Mouse (Mus musculus) heart, adult 11 months (tissue): ENCODE results near the gene Prmt8.
A peak's percentile ranks its signal among the peaks of the same experiment; 100 is the strongest.

Experiments used
- DNase-seq: peaks from one replicate; pipeline ENCODE4 v3.0.0; 2022

Gene Prmt8

GRCm38 (mm10) chr6:127769275-127770156 is at the start of gene Prmt8:
Gene Prmt8 (minus strand): TSS chr6:127769472.
- no peak for DNase-seq

GRCm38 (mm10) chr6:127803046-127803729 is 33.9 kb upstream of the Prmt8 start:
- no peak for DNase-seq

DNA sequence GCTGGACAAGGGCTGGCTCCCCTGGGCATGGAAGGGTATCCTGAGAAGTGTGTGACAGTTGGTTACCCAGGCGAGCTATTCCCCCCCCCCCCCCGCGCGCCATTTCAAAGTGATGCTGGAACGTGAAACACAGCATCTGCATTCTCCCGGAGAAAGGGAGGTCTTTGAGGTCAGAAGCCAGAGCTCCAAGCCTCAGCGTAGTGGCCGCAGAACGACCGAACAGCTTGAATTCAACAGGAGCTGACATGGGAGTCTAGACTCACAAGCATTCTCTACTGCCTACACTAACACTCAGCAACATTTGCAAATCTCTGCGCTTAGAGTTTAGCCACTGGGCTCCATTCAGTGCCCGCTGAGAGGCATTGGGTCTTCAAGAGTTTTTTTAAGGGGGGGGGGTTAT is 32.9 kb upstream of the Prmt8 start:
- no peak for DNase-seq

DNA sequence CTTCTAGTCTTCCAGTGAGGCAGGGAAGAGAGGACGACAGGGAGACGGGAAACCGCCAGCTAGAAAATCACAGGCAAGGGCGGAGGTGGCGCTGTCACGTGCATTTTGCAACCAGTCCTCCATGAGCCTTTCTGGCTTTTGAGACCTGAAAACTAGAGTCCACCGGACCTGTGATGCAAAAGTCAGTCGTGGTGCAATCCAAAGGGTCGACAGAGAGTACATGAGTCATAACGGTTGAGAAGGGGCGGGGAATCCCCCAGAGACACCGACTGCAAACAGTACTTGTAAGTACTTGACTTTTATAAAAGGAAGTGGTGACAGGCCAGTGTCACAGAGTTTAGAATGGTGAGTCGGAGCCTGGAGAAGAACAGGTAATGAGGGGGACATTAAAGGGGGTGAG is 20.8 kb upstream of the Prmt8 start:
- no peak for DNase-seq

DNA sequence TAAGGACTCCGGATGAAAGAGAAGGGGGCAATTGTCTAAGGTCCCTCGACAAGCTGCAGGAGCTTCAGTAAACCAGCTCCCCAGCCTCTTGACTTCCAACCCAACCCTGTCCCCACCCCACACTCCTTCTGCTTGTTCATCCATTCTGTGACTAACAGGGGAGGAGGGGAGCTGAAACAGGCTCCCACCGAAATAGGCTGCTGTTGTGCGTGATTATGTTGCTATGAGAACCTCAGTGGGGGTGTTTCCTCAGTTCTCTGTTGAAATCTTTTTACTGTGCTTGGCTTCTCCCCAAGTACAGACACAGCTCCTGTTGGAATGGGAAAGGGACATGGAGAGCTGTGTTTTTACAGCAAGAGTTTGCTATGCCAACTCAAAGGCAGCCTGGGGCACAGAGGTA is 1.5 kb upstream of the Prmt8 start:
- DNase-seq, result no peak

DNA sequence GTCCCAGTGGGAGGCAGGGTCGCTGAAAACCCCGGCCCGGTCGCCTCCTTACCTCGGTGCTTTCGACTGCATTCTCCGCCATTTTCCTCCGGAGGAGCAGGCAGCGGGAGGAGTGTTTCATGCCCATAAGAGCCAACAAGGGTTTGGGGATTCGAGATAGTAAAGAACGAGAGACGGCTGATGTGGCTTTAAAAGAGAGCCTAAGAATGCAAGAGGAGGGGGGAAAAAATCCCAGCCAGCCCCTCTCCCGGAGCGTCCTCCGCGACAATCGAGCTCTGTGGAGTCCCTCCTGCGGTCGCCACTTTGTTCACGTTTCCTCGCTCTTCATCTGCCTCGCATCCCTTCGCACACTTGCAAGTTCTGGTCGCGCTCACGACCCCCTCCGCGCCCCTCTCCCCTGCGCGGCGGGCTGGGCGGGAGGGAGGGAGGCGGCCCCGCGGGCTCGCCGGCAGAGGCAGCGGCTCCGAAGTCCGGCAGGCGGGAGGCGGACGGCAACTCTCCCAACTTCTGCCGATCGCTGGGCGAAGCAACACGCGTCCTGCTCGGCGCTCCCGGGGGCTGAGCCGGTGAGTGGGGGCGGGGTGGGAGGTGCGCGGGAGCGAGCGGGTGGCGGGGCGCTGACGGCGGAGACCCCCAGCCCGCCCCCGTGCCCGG is 524 bp downstream of the Prmt8 start:
- no peak for DNase-seq

- peak; percentile 89 for DNase-seq
These were observed 1.4 kb downstream of the Prmt8 start for GRCm38 (mm10) chr6:127767706-127768493.

DNA sequence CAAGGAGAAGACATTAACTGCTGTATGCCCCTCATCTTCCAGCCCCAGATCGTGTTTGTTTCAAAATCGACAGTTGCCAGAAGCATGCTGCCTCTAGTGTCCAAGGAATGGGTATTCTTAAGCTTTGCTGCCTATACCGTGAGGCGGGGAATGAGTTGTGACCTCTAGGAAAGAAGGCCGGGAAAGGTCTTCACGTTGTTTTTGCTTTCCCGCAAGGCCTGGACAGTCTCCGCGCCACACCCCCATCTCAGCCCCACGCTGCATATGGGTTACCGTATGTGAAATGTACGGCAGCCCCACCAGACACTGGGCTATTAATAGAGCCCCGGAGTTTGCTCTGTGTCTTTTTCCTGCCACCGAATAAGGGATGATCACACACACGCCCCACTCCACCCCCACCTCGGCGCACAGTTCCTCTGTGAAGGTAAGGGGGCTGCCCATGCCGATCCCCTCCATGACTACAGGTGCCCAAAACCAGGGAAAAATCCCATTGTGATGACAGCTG is 2.0 kb downstream of the Prmt8 start:
- DNase-seq, result no peak

DNA sequence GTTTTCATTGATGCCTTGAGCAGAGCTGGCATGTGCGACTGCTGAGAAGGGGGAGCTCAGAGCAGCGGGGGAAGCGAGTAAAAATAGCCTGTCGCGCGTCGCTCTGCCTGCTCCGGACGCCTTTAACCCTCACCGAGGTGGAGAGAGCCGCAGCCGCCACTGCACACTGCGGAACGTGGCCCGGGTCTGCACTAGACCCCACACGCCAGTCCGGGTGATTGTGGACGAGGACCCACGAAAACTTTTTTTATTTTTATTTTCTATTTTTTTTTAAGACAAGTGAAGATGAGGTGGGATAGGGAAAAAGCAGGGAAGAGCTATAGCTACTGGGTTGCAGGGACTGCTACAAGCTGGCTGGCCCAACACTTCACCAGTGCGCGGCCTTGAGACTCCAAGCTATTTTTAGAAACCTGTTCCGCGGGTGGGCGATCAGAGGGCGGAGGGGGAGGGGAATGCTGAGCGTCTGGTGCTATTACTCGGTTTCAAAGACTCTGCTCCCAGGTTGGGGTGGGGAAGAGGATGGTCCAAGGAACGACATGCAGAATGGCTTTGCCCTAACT is 2.6 kb downstream of the Prmt8 start:
- no peak for DNase-seq

DNA sequence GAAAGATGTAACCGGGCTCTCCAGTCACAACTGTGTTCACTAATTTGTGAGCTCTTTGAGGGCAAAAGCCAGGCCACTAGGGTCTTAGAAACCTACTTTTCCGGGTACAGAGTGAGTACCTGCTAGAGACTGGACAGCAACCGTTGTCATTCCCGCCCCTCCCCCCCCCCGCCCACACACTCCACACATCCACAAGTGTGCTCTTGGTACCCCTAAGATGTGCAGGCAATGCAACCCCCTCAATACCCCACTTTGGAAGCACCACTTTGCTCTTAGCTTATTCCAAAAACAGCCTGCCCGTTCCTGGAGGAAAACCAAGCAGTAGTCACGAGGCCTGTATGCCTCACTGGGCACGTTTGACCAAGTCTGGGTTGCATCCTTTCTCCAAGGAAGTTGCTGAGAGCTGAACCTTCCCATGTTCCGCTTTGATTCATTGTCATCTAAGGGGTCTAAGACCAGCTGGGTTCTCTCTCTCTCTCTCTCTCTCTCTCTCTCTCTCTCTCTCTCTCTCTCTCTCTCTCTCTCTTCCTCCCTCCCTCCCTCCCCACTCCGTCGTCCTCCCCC is 3.1 kb downstream of the Prmt8 start:
- DNase-seq, result no peak

DNA sequence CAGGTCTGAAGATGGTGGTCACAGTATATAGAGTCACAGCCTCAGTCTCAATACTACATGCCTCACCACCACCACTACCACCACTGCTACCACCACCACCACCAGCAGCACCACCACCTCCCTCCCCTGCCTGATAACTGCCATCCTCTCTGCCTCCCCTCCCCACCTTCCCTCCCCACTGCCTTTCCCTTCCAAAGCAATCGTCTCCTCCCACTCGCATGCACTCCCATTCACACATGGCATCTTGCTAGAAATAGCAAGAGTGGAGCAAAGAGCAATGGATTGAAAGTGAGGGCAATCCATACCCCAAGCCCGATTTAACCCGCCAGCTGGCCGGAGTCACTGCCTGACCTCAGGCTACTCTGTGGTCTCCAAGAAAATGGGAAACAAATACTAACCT is 3.7 kb downstream of the Prmt8 start:
- DNase-seq, result no peak

DNA sequence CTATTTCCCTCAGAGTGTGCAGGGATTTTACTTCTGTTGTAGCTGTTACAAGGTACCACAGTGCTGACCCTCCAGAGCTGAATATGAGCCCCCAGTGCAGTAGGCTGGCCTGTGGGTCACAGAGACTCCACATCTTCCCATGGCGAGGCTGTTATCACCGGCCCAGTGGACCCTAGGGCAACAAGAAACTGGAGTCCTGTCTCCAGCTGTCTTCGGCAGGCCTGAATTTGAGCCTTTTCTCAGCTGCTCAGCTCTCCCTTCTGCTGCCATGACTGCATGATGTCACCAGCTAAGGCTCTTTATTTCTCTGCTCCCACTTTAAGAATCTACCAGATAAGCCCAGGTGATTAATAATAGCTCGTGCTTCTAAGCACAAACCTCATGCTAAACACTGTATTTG is 11.0 kb downstream of the Prmt8 start:
- no peak for DNase-seq

- DNase-seq, result no peak
These were observed 11.6 kb downstream of the Prmt8 start for GRCm38 (mm10) chr6:127757667-127758167.

GRCm38 (mm10) chr6:127756856-127757255 is 12.4 kb downstream of the Prmt8 start:
- no peak for DNase-seq

- no peak for DNase-seq
These were observed 16.0 kb downstream of the Prmt8 start for GRCm38 (mm10) chr6:127753228-127753627.

GRCm38 (mm10) chr6:127752681-127753080 is 16.6 kb downstream of the Prmt8 start:
- no peak for DNase-seq

GRCm38 (mm10) chr6:127751499-127751898 is 17.8 kb downstream of the Prmt8 start:
- DNase-seq, result no peak

GRCm38 (mm10) chr6:127748793-127749192 is 20.5 kb downstream of the Prmt8 start:
- DNase-seq, result no peak

GRCm38 (mm10) chr6:127742290-127742689 is 27.0 kb downstream of the Prmt8 start:
- DNase-seq, result no peak

GRCm38 (mm10) chr6:127741162-127741561 is 28.1 kb downstream of the Prmt8 start:
- no peak for DNase-seq

DNA sequence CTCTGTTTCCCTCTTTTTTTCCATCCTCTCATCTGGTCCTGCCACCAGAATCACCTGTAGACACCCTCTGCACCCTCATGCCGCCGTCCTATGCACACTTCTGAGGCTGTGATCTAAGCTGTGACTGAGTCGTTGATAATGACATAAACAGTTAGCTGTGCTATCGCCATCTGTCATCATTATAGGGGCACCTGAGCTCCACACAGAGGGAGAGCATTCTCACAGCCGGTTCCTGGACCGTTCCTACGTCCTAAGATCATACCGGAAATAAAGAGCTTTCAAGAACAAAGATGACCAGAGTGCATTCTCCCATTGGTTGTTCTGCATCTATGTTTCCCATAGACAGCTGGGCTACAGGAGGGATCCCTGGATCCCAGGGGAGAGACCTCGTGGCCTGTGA is 28.6 kb downstream of the Prmt8 start:
- no peak for DNase-seq

DNA sequence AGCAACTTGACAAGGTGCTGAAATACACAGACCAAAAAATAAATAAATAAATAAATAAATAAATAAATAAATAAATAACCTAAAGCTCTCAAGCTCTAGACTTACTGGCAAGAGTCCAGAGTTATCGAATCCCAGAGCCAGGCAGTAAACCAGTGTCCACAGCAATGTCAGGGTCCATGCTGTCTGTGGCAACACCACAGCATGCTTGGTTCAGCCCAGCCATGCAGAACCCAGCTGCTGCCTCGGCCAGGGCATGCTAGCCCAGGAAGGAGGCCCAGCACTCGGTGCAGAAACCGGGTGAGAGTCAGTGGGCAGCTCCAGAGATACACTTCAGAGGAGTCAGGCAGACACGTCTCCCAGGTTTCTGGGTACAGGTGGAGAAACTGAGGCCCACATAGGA is 29.4 kb downstream of the Prmt8 start:
- no peak for DNase-seq
